Mouse (Mus musculus) mouse trophoblast stem cell (cell line): Measurements from ENCODE around the gene Sertad1.

ENCODE experiments used
- in situ Hi-C, 2 experiments: fragments of 300-500 bp; cut with MseI, MboI; formaldehyde crosslinking; loops; 2 replicates in 1 of 2; 3 replicates in 1 of 2; pipeline ENCODE4 v1.15.1; 2025

Sertad1 gene

GRCm38 (mm10) chr7:27499036-27499435 is 12.3 kb downstream of the Sertad1 start, which contains the start of gene Prx:
TSS of gene Prx (plus strand) at chr7:27499324.
- in situ Hi-C loops = no loop called here

DNA sequence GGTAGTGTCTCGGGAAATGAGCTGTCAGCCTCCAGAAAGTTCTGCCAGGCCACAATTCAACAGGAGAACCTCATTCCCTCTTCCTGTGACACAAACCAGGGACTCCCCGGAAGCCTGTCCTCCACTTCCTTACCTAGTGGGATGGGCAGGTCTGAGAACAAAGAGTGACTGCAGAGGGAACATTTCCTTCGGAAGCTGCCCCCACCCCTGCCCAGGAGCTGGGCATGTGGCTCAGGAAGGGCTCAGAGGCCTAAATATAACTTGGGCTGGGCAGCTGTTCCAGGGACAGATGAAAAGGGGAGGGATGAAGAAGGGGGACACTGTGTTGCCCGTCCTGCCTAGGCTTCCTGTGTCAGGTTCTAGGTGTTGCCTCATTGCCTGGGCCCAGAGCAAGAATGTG is 14.9 kb downstream of the Sertad1 start:
- in situ Hi-C loops = no loop called here

GRCm38 (mm10) chr7:27506765-27507370 is 20.2 kb downstream of the Sertad1 start:
- in situ Hi-C loops = no loop called here

DNA sequence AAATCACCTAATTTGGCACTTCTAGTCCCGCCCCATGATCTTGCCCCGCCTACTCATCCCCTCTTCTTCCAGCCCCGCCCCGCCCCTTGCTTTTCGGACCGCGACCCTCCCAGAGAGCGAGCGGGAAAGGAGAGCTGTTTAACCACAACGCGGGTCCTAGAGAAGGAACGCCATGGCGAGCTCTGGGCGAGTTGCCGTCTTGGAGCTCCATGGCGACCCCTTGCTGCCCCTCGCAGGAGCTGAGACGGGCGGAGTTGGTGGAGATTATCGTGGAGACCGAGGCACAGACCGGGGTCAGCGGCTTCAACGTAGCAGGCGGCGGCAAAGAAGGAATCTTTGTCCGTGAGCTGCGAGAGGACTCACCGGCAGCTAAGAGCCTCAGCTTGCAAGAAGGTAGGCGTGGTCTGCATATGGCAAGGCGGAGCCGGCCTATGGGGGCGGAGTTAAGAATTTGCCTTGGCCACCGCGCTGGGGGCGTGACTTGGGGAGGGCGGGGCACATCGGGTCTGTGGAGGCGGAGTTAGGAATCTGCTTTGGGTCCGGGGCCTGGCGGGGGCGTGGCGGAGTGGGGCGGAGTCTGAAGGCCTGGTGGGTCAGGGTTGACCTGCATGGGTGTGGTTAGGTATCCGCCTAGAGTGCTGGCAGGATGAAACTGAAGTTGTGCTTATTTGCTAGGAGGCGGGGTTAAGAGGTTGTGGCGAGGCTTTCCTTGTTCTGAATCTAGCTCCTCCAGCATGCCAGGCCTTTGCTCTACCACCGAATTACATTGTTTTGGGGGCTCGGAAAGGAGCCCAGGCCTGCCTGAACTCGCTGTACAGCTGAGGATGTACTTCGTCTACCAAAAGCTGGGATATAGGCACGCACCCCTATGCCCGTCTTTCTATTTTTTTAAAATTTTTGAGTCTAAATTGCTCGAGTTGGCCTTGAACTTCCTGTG is 21.3 kb downstream of the Sertad1 start:
- in situ Hi-C loops = no loop called here

DNA sequence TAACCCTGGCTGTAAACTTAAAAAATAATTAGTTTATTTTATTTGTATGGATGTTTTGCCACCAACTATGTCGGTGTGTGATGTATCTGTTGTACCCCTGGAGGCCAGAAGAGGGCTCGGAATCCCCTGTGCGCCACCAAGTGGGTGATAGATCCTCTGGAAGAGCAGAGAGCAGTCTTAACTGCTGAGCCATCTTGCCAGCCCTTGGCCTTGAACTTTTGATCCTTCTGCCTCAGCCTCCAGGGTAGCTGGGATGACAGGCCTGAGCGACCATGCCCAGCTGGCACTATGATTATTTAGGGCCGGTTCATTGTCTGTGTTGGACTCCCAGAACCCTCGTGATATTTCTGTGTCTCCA is 21.9 kb downstream of the Sertad1 start:
- in situ Hi-C loops = no loop called here

- in situ Hi-C loops = no loop called here
Observed at GRCm38 (mm10) chr7:27510809-27511208, 24.1 kb downstream of the Sertad1 start.

DNA sequence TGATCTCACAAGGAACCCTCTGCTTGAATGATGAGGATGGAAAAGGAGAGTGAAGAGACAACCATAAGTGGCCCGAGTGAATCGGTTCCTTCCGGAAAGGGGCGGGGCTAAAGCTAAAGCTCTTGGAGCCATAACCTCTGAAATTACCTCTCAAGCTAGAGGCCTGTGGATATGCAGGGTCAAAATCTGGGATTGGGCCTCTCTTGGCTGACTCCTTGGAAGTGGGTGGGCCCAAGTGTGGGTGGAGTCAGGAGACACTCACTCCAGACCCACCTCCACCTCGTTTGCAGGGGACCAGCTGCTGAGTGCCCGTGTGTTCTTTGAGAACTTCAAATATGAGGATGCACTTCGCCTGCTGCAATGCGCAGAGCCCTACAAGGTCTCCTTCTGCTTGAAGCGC is 28.3 kb downstream of the Sertad1 start:
- in situ Hi-C loops = no loop called here

DNA sequence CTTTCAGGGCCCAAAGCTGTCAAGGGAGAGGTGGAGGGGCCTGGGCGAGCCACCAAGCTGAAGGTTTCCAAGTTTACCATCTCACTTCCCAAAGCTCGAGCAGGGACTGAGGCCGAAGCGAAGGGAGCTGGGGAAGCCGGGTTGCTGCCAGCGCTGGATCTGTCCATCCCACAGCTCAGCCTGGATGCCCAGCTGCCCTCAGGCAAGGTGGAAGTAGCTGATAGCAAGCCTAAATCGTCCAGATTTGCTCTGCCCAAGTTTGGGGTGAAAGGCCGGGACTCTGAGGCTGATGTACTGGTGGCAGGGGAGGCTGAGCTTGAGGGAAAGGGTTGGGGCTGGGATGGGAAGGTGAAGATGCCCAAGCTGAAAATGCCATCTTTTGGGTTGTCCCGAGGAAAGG is 31.6 kb downstream of the Sertad1 start:
- in situ Hi-C loops = no loop called here

GRCm38 (mm10) chr7:27520104-27520503 is 33.4 kb downstream of the Sertad1 start:
- in situ Hi-C loops = no loop called here

DNA sequence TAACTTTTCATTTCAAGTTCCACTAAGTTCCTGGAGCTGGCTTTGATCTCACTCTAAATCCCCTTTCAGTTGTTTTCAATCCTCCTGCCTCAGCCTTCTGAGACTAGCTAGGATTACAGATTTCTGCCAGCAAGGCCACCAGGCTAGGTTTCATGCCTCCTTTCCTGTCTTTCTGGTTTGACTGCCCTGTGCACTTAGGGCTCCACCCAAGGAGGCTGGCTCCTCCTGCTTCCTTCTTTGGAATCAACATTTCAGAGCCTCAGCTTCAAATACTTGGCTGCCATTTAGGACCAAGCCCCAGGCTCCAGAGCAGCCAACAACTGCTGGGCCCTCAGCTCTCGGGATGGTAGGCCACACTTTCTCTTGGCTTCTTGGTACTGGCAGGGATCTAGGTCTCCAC is 33.9 kb downstream of the Sertad1 start:
- in situ Hi-C loops = no loop called here

DNA sequence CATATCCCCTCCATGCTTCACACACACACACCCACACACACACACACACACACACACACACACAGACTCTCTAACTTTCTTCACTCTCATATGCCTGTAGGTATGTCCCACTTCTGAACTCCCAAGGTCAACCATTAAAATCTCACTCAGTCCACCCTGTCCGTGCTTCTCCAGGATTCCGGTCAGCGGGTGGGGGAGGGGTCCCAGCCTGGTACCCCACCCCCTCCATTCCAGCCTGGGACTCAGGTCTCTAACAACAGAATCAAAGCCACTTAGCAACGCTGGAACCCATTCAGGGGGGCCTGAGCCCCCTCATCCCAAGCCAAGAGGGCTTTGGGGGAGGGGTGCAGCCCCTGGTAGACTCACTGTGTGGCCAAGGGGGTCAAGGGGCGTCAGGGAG is 36.3 kb downstream of the Sertad1 start, which contains the start of gene Hipk4:
Gene Hipk4, plus strand, starts transcription at position 301 of the 400 bp plus-strand sequence.
- in situ Hi-C loops = no loop called here

- in situ Hi-C loops = no loop called here
Observed at GRCm38 (mm10) chr7:27523805-27524204, 37.1 kb downstream of the Sertad1 start.

DNA sequence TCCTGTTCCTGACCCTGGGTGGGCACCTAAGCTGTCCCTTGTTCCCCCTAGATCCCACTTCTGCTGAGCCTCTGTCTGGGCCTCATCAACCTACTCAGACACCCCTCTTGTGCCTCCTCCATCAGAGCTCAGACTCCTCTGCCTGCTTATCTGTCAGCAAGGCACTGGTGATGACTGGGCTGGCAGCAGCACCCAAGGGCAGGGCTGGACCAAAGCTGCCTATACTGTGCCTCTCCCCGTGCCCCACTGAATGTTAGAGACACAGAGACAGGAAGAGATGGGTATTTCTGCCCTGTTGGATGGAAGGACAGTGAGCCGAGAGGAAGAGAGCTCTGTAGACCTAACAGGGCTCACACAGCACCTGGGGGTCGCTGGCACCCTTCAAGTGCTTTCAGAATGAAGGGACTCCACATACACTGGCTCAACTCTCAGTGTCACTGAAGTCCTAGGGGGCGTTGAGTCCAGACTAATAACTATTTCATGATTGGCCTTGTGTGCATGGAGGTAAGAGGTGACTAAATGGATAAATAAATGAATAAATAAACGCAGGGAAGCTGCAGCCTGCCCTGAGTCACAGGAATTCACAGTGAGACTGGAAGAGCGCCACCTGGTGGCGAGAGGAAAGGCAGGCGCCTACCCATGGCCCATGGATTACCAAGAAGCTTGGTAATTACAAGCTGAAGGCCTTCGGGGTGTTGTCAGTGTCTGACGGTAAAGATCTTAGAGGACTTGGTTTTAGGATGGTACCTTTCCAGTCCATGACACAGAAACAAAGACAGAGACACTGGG is 39.5 kb downstream of the Sertad1 start:
- in situ Hi-C loops = no loop called here

GRCm38 (mm10) chr7:27529070-27529469 is 42.4 kb downstream of the Sertad1 start:
- in situ Hi-C loops = no loop called here

DNA sequence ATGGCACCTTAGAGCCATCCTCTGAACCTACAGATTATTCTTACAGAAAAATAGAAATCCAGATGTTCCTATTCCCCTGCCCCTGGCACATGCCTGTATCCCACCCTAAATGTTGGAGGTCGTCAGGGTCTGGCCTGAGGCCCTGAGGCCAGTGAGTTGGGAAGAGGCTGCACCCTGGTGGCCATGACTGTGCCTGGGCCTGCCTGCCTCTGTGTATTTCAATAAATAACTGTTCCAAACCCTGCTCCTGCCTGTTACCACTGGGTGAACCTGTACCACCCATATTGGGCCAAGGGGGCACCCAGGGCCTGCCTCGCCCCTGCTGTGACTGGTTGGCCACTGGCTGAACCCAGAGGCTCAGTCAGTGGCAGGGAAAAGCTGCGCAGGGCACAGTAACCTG is 44.2 kb downstream of the Sertad1 start:
- in situ Hi-C loops = no loop called here

- in situ Hi-C loops = no loop called here
Observed at GRCm38 (mm10) chr7:27531707-27532106, 45.0 kb downstream of the Sertad1 start.

GRCm38 (mm10) chr7:27532480-27533050 is 45.9 kb downstream of the Sertad1 start:
- in situ Hi-C loops = no loop called here

DNA sequence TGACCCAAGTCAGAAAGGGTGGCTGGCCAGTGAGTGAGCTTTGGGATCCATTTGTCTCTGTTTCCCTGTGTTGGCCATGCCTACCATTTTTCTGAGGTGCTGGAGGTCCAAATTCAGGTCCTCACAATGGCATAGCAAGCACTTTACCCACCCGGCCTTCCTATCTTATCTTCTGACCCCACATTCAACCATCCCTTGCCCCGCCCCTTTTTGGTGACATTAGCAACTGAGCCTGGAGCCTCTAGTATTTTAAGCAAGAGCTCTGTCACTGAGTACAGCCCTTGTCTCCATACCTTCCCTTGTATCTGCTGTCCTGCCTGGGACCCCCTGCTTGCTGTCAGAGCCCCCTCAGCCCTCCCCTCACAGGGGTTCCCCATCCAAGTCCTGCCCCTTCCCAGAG is 48.7 kb downstream of the Sertad1 start:
- in situ Hi-C loops = no loop called here

DNA sequence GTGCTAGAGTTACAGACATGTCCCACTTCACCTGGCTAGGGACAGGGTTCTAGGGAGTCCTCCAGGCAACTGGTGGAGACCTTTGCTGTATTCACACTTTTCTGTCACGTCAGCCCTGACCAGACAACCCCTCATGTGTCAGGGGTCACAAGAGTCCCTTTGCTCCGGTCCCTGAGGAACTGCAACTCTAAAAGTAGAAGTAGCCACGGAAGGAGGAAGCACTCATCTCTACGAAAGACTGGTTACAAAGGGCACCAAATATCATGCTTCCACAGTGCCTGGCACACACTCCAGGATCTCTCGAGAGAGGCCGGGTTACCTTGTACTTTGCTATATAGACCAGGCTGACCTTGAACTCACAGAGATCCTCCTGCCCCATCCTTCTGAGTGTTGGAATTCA is 49.9 kb downstream of the Sertad1 start:
- in situ Hi-C loops = no loop called here

DNA sequence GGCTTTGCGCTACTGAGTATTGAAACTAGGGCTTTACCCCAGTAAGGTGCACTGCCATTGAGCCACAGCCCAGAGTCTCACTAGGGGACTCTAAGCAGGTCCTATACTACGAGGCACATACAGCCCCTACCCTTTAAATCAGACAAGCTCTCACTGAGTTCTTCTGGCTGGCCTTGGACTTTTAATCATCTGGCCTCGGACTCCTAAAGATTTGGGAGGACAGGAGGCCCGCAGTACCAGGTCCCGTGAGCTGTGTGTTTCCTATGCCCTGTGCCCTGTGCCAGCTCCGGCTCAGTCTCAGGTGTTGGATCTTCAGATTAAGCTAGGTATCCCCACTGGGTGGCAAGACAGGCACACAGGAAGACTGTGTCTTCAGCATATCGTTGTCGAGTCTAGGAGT is 51.3 kb downstream of the Sertad1 start:
- in situ Hi-C loops = no loop called here

DNA sequence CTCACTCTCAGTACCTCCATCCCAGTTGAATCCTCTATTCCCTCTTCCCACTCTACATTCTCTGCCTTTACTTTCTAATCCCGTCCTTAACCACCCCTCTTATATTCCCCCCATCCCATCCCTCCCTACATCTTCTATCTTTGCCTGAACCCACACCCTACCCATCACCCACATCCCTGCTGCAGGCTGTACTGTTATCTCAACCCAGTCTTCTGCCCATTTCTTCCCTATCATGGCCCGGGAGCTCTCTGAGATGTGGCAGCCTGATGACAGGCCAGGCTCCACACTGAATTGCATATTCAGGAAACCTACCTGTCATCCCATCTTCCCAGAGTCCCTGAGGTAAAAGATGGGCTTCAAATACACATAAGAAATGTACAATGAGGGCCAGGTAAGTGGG is 52.1 kb downstream of the Sertad1 start:
- in situ Hi-C loops = no loop called here
